Mouse (Mus musculus) embryo, embryonic 11 days (tissue): Measurements from ENCODE around the gene Kcnab2.

Experiments used
- DNase-seq: peaks from one replicate; pipeline ENCODE4 v3.0.0-alpha.2; 2015

The Kcnab2 gene

GRCm38 (mm10) chr4:152477466-152478223 is at the start of gene Kcnab2:
Kcnab2 (minus strand) TSS chr4:152477871.
- DNase-seq = peak; percentile 99

DNA sequence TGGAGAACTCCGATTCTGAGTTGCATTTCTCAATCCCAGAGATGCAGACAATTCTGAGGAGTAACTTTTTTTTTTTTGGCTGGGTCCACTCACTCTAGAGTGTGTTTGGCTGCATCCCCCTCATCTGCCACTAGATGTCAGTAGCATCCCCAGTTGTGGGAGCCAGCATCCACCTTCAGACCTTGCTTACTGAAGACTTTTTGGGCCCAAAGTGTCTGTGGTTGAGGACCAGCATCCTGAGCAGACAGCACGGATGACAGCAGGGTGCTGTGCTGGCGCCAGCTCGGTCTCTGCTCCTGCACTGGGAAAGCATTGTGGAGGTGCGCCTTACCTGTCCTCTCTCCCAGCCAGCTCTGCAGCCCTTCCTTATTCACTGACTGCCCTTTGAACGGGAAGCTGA is 42.4 kb upstream of the Kcnab2 start:
- peak; percentile 82 for DNase-seq

DNA sequence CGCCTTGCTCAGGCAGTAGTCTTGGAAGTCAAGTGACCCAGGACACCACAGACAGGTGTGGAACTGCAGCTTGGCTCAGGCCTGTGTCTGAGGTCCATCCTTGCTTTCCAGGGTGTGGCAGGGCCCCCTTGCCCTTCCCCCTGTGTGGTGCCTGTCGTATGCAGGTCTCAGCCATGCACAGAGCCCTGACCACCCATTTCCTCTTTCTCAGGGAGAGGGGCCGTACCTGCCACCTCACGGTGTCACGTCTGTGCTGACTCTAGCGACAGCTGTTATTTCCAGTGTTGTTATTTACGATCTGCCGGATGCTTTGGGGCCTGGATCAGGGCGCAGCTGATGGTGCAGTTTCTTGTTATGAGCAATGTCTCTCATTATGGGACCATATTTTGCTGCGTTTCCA is 41.4 kb upstream of the Kcnab2 start:
- no peak for DNase-seq

DNA sequence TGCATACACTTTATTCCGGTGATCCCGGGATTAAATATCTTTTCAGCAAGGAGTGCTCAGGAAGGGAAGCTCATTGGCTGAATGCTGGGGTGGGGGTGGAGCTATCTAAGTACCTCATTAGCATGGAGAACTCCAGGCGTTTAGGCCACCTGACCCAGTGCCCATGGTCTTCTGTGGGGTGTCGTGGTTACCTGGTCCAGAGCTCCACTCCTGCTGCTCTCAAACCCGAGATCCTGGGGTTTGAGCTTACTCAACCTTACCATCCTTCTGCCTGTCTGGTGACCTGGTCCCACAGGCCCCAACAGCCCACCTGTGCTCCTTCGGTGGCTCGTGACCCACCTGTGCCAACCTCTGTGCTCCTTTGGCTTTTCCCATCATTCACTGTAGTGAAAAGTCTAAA is 37.2 kb upstream of the Kcnab2 start:
- no peak for DNase-seq

DNA sequence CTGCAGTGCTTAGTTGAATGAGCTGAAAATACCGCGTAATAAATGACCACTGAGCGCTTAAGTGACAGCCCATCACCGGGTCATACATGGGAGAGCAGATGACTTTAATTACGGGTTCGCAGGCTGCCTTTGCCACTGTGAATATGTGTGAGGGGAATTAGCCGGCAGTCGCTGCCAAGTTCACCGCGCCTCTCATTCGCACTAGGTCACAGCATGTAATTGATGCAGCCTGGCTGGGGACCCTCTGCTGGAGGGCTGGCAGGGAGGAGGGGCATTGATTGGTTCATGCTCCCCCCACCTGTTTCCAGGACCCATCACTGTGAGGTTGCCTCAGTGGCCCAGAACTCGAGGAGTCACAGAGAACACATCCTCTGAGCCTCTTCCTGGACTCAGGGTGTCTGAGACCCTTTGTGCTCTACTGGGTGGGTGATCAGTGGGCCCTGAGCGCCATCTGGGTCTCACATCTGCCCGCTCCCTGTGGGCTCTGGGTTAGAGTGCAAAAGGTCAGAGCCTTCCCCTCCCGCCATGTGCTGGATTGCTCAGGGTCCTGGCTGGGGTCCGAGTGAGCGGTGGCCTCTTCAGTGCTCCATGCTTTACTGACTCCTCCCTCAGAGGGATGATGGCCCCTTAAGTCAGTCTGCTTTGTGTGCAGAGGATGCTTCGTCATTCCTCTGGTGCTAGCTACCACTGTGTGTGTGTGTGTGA is 34.7 kb upstream of the Kcnab2 start:
- DNase-seq = peak; percentile 52

GRCm38 (mm10) chr4:152494360-152494879 is 16.7 kb upstream of the Kcnab2 start:
- DNase-seq = no peak

- peak; percentile 76 for DNase-seq
These were observed 13.7 kb upstream of the Kcnab2 start for GRCm38 (mm10) chr4:152491250-152491899.

DNA sequence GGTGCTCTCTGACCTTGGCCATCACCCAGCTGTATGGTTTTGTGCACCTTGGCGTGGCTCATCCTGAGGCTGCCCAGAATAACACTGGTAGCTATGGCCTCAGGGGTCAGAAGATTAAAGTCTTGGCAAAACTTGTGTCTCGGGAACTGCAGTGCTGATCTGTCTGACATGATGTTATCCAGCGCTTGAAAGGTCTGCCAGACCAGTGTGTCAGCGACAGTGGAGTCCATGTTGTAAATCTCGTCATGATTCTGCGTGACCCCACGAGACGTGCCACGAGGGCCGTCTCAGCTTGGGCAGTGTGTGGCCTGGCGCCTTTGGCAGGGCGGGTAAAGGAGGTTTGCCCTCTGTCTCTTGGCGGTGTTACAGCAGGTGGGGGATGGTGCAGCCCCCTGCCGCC is 12.6 kb upstream of the Kcnab2 start:
- DNase-seq = no peak

GRCm38 (mm10) chr4:152488046-152488445 is 10.4 kb upstream of the Kcnab2 start:
- DNase-seq = no peak

- no peak for DNase-seq
These were observed 2.8 kb upstream of the Kcnab2 start for GRCm38 (mm10) chr4:152480426-152480825.

- DNase-seq = no peak
These were observed 525 bp upstream of the Kcnab2 start for GRCm38 (mm10) chr4:152478224-152478567.

DNA sequence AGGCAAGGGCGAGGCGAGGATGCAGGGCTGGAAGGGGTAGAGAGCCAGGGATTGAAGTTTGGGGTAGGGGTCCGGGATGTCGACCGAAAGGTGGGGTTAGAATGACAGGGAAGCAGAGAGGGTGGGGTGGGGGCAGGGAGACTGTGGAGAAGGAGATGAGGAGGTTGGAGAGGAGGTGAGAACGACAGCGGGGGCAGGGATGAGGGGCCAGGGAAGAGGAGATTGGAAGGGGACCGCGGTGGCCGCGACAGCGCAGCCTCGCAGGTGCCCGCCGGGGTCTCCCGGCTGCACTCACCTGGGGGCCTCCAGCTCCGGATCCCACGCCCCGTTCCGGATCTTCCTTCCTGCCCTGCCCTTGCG is 585 bp downstream of the Kcnab2 start:
- peak; percentile 18 for DNase-seq

DNA sequence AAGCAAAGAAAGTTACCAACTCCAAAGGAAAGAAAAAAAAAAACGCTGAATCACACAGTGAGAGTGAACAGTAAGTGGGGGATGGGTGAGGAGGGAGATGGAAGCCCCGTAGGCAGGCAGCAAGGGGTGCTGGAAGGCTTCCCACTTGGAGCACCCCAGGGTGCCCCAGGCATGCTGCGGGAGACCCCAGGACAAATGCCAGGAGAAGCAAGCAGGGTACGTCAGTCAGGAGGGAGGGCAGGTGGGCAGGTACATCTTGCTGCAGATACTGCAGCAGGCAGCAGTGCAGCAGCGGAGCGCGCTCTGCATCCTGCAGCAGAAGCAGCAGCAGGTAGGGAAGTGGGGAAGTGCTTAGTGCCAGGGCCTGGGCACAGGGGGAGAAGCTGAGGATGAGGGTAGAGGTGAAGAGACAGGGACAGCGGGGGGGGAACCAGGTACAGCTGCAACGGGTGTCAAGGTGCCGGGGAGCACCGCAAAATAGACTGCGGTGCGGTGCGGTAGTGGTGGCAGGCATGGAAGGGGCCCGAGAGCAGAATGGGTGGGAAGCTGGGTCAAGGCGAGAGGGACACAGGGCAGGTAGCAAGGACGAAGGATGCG is 1.1 kb downstream of the Kcnab2 start, which contains the start of gene Nphp4:
Gene Nphp4 (plus strand): TSS at position 280 of the 597 bp plus-strand sequence.
- no peak for DNase-seq

DNA sequence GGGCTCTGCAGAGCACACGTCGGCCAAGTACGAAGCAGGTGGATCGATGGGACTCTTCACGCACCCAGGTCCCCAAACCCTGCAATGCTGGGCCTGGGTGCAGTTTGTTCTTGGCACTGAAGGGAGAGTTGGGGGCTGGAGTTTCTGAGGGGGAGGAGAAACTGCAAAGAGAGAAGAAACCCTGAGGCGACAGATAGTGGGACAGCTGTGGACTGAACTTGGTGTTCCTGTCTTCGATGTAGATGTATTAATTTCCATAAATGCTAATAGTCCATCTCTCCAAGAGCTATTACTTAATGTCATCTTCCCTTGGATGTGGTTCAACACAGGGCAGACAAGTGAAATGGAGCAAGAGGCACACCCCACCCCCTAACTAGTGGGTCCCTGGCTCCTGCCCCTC is 1.7 kb downstream of the Kcnab2 start:
- DNase-seq = no peak

DNA sequence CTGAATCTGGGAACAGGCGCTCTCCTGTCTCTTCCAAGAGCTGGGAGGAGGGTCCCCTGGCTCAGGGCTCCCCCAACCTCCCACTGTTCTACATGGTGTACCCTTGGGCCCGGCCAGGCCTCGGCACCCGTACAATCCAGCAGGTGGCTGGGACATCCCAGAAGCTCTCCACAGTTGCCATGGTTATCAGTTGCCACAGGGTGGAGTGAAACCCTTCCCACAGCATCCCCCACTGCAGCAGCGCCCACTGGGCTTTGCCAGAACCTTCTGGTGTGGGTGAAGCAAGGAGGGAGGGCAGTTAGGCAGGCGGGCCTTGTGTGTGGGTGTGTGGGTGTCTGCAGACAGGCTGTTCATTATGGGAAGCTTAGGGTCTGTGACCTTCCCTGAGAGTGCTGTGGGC is 9.7 kb downstream of the Kcnab2 start:
- no peak for DNase-seq

DNA sequence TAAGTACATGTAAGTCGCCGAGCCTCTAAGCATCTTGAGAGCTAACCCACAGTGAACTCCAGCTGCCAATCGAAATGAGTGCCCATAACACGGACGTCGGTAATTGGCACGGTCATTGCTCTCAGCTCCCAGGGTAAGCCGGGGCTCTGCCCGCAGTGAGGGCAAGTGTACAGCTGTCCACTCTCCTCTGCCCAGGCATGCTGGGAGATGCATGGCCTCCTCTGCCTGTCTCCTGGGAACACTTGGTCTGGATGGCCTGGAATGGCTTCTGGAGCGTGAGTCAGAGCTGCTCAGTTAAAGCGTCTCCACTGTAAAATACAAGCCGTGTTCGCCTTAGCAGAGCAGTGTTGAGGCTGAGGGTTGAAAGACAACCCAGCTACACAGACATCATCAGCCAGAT is 11.1 kb downstream of the Kcnab2 start:
- no peak for DNase-seq

- DNase-seq = peak; percentile 37
These were observed 12.6 kb downstream of the Kcnab2 start for GRCm38 (mm10) chr4:152465116-152465515.

DNA sequence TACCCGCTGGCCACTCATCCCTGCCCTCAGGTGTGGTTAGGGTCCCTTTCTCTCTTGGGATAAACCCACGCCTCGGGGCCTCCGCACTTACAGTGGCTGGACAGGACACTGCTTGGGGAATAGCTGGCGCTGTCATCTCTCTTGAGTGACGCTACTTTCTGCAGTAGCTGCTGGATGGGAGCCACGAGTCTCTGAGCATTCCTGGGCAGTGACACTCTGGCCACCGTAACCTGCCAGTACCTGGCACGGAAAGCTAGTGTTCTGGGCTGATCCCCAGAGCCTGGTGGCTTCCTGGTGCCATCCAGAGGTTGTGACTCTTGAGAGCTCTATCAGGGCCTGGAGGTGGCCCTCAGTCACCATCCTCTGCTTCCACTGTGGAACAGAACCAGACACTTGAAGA is 14.5 kb downstream of the Kcnab2 start:
- no peak for DNase-seq

DNA sequence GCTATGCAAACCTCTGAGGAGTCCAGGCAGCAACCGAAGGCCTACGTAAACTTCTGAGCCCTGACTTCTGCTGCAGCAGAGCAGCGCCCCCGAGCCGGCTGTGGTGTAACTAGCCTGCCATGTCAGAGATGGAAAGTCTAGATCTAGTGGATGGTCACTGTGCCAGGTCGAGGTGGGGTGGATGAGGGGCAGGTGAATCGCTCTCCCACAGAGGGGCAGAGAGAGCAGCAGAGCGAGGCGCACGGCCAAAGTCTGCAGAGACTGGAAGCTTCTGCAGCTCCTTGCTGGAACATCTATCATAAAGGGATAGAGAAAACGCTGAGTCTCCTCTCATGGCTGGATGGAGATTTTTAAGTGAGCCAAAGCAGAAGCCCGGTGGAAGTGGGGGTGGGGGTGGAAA is 15.2 kb downstream of the Kcnab2 start:
- DNase-seq = no peak

DNA sequence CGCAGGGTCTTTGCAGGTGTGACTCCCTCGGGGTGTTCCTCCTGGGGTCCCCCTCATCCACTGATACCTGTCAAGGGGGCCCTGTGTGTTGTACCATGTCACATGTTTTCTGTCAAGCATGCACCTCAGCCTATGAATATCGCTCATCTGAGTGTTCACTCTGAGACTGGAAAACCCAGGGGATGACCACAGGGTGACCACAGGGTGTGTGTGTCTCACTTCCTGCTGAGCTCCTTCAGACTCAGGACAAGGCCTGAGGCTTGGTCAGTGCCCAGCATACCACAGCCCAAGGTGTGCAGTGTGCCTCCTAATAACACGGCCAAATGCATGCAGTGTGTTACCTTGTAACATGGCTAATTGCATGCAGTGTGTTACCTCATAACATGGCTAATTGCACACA is 20.0 kb downstream of the Kcnab2 start:
- DNase-seq = no peak

DNA sequence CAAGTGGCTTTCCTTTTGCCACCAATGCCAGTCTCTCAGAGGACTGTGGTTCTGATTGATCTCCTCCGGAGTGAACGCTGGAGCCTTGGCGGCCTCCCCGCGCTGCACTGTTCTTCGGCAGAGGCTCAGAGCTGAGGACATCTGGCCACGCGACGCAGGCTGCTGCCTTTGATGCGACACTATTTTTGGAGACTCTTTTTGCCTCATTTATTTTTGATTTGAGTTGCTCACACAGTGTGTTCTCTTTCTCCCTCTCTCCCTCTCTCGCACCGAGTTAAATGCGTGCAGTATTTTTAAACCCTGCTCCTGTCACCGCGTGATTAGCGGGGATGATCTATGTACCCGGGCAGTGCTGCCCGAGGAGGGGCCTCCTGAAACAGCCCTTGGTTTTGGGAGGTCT is 21.1 kb downstream of the Kcnab2 start:
- no peak for DNase-seq

DNA sequence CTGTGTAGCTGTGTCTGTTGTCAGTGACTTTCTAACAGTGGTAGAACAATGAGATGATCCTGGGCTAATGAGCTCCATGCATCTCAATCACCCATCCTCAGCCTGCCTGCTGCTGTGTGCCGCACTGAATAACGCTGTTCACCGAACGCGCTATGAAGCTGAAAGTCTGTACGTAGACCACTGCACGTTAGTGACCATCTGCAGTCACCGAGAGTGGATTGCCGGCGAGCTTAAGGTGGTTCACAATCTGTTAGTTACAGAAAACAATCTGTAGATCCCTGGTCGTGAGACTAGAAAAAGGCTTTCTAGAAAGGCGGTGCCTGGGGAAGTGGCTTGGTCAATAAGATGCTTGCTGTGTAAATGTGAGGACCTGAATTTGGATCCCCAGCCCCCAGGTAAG is 23.5 kb downstream of the Kcnab2 start:
- no peak for DNase-seq

DNA sequence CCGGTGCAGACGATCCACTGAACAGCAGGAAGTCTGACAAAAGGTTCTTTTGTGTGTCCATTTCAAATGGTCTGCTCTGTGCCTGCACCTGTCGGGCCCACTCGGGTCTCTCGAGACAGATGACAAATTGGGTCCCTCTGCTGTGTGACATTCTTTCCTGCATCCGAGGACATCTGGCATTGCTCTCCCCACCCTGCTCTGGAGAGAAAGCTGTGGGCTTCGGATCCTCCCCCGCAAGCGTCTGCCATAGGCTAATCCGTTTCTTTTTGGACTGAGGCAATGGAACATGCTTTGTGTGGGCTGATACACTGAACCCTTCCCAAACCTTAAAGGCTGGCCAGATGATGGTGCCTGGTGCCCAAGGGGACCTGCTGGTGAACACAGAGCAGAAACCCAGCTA is 24.6 kb downstream of the Kcnab2 start:
- peak; percentile 19 for DNase-seq

DNA sequence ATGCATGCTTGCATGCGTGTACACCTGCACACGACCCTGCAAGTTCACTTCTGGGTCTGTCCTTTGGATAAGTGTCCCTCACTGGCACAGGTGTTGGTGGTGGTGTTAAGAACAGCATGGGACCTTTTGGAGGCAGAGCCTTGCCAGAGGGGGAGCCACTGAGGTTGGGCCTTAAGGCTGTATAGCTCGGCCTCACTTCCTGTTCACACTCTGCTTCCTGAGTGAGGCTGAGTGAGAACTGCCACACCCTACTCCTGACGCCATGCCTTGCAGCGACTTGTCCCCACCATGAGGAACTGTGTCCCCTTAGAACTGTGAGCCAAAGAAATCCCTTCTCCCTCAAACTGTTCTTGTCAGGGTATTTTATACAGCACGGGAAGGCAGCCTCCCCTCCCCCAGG is 26.3 kb downstream of the Kcnab2 start:
- no peak for DNase-seq
